Mouse (Mus musculus) MEL (cell line): ENCODE measurements around the gene Lin52.

Experiments
- POLR2A ChIP-seq, 2 experiments: IDR thresholded peaks; 2 replicates each; pipeline ENCODE4 v1.6.1; 2011 to 2012; ENCODE audit warnings: low read length in 2 of 2, mild to moderate bottlenecking in 2 of 2, control low read depth in 1 of 2, improper control_type of control experiment in 1 of 2, low read depth in 1 of 2, moderate library complexity in 1 of 2; ENCODE audit not compliant: control insufficient read depth in 1 of 2, insufficient read depth in 1 of 2, poor library complexity in 1 of 2
- ZNF384 ChIP-seq: IDR thresholded peaks from 2 replicates; pipeline ENCODE4 v1.6.1; 2012; ENCODE audit warnings: low read depth, mild to moderate bottlenecking, inconsistent platforms, low read length, improper control_type of control experiment

DNA sequence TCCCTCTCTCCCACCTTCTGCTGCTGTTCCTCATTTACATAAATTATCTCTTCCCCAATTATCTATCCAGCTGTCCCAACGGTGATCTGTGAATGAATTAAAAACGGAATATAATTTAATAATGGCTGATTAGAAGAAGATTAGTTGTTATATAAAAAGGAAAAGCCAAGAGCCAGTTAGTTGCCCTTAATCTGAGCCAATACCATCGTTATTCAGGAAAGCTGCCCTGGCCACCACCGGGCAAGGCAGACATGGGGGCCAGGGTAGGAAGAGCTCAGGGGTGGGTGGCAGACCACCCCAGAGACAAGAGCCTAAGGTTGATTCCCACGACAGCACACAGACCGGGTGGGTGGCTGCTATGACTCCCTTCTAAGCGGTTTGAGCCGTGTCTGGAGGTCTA lies 97.0 kb downstream of the Lin52 start:
- TF ChIP-seq ZNF384 (no peak), POLR2A (IDR thresholded peaks at IDR 0.05; ENCODE audit: control insufficient read depth in 1 of 2, insufficient read depth in 1 of 2, low read depth in 1 of 2, low read length in 2 of 2, poor library complexity in 1 of 2) (no peak)
